Mouse (Mus musculus) bone marrow, adult 2 months (tissue): ENCODE data around the gene 2210016L21Rik. TPM values are rescaled to one million over a fixed set of nuclear protein-coding genes. Genes with fewer than 3 reads are reported as not detected.

Experiments used
- H3K27ac ChIP-seq: fragments of 200-500 bp; 2 replicates; pipeline ENCODE4 v1.5.1; 2012; ENCODE audit warnings: low read depth, mild to moderate bottlenecking, control low read depth, inconsistent platforms, low read length; ENCODE audit not compliant: control insufficient read depth, poor library complexity, insufficient read depth
- H3K4me1 ChIP-seq: fragments of 200-500 bp; 2 replicates; pipeline ENCODE4 v1.6.1; 2011; ENCODE audit warnings: low read length; ENCODE audit not compliant: control insufficient read depth, insufficient read depth
- H3K4me3 ChIP-seq: fragments of 200-500 bp; replicated peaks from 2 replicates; pipeline ENCODE3; 2011; ENCODE audit warnings: mild to moderate bottlenecking, low read depth, low read length, control low read depth; ENCODE audit not compliant: control insufficient read depth
- CTCF ChIP-seq: fragments of 200-500 bp; IDR thresholded peaks from 2 replicates; pipeline ENCODE4 v1.5.1; 2011; ENCODE audit warnings: low read length, control low read depth; ENCODE audit not compliant: control insufficient read depth, insufficient read depth
- POLR2A ChIP-seq: fragments of 200-500 bp; IDR thresholded peaks from 2 replicates; pipeline ENCODE4 v1.6.1; 2011; ENCODE audit warnings: low read depth, mild to moderate bottlenecking, control low read depth, low read length, borderline replicate concordance; ENCODE audit not compliant: control insufficient read depth
- WGBS: fragments of 180-500 bp; shearing (Covaris S2); methylation state at CpG from one replicate; pipeline ENCODE4 v1.1.7; 2018; 5-methylcytosine and 5-hydroxymethylcytosine counted together
- polyA plus RNA-seq: library from polyadenylated mRNA; stranded (reverse); fragments of >200 nt; gene quantifications from 2 replicates; pipeline ENCODE4 v1.2.4, GENCODE M21; 2011; ENCODE audit warnings: low replicate concordance; ENCODE audit not compliant: missing spikeins, insufficient read depth, insufficient read length

The 2210016L21Rik gene
- polyA plus RNA-seq, 1 experiment: 15.9 TPM

GRCm38 (mm10) chr5:114969064-114969463, 27.1 kb downstream of the 2210016L21Rik start:
- WGBS: 33% methylated on average over 4 of the region's 4 CpGs
- H3K4me3 ChIP-seq: no peak overlapping the region
- no peak overlapping the region for H3K27ac ChIP-seq
- H3K4me1 ChIP-seq: no peaks in the 10 kb centered on the region
- no peak for TF ChIP-seq CTCF
- no peak for TF ChIP-seq POLR2A

DNA sequence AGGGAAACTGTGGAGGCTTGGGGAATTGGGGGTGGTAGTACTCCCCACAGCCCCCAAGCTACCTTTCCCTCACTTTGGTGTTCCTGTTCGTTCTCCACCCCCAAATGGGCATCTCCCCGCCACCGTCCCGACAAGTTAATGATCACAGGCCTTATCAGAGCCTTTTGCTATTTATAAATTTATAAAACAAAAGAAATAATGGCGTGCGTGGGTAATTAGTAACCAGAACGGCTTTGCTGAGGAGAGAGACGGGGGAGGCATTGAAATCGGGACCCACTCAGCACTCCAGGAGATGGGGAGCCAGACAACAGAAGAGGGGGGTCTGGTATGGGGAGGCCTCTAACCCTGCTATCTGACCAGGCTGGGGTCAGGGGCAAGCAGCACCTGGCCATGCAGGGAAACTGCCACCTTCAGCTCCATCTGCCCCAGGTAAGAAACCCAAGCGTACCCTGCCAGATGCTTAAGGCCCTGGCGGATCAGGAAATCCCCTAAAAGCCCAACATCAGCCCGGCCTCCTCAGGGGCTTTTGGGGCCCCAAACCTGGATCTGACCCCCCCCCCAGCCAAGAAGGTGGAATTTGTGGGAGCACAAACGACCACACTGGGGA, 27.8 kb downstream of the 2210016L21Rik start:
- 80% methylated on average over 13 of the region's 13 CpGs for WGBS
- H3K27ac ChIP-seq: no peak overlapping the region
- H3K4me1 ChIP-seq: no peaks in the 10 kb centered on the region
- TF ChIP-seq POLR2A (no peak), CTCF (no peak)
- H3K4me3 ChIP-seq: no peak overlapping the region

DNA sequence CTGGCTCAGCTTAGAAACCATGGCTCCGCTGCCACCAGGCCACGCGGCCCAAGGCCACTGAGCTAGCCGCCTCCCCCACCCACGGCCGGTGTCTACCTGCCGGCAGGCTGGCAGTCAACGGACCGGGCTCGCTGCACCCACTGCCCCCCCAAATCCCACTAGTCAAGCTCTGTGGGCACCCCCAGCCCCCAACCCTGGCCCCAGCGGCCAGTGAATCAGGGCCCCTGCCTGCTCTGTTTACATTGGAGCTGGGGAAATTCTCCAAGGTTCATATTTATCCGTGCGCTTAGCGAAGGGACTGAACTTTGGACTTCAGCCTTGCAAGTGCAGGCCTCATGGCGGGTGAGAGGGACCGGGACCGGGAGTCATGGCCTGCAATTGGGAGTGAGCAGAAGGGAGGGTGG, 28.9 kb downstream of the 2210016L21Rik start, which contains the start of gene Hnf1a:
Hnf1a (minus strand) TSS at position 271 of the 404 bp plus-strand sequence.
- Histone ChIP-seq H3K4me3 (no peak within 1 kb of the TSS), H3K4me1 (no peaks in the 10 kb centered on the region), H3K27ac (no peak within 1 kb of the TSS)
- 94% methylated on average over 17 of the region's 17 CpGs for WGBS
- TF ChIP-seq POLR2A (no peak), CTCF (no peak)

DNA sequence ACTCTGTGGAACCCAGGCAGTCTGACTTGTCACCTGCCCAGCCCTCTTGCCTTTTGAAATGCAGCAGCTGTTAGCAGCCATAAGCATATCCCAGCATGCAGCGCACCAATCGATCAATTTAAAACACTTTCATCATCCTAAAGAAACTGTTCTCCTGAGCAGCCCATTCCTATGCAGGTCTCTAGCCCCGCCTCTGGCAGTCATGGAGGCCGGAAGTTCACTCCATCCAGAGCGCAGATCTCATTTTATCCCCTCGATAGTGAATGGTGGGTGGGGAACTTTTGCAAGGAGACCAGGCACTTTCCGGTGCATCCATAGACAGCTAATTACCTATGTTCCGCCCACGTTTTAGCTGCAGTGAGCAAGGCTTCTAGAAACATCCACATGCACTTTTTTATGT, 30.2 kb downstream of the 2210016L21Rik start:
- TF ChIP-seq CTCF (no peak), POLR2A (no peak)
- Histone ChIP-seq H3K4me3 (no peak overlapping the region), H3K4me1 (no peaks in the 10 kb centered on the region), H3K27ac (no peak overlapping the region)
- WGBS: 83% methylated on average over 9 of the region's 9 CpGs

- no peak overlapping the region for H3K4me3 ChIP-seq
- H3K4me1 ChIP-seq: no peaks in the 10 kb centered on the region
- H3K27ac ChIP-seq: no peak overlapping the region
- WGBS: 69% methylated on average over 8 of the region's 8 CpGs
- no peak for TF ChIP-seq CTCF
- no peak for TF ChIP-seq POLR2A
These were observed 31.2 kb downstream of the 2210016L21Rik start for GRCm38 (mm10) chr5:114973131-114973530.

DNA sequence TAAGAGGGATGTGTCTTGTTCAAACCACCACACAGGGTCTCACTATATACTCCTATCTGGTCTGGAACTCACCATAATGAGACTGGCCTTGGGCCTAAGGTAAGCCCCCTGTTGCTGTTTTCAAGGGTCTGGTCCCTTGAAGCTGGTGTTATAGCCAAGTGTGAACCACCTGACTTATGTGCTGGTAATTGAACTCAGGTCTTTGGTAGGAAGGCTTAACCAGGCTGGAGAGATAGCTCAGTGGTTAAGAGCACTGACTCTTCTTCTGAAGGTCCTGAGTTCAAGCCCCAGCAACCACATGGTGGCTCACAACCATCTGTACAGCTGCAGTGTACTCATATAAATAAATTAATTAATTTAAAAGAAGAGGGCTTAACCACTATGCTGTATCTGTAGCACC, 35.0 kb downstream of the 2210016L21Rik start:
- TF ChIP-seq POLR2A (no peak), CTCF (no peak)
- no peak overlapping the region for H3K27ac ChIP-seq
- no peak overlapping the region for H3K4me3 ChIP-seq
- H3K4me1 ChIP-seq: no peaks in the 10 kb centered on the region

- no peak for TF ChIP-seq POLR2A
- no peak for TF ChIP-seq CTCF
- H3K27ac ChIP-seq: no peak overlapping the region
- H3K4me1 ChIP-seq: no peaks in the 10 kb centered on the region
- 71% methylated on average over 11 of the region's 11 CpGs for WGBS
- H3K4me3 ChIP-seq: no peak overlapping the region
These were observed 36.5 kb downstream of the 2210016L21Rik start for GRCm38 (mm10) chr5:114978473-114978872.

GRCm38 (mm10) chr5:114978888-114979249, 36.9 kb downstream of the 2210016L21Rik start:
- Histone ChIP-seq H3K27ac (no peak overlapping the region), H3K4me3 (peak overlapping the region; percentile 16), H3K4me1 (no peaks in the 10 kb centered on the region)
- TF ChIP-seq POLR2A (no peak), CTCF (peak; percentile 44)
- 3% methylated on average over 6 of the region's 6 CpGs for WGBS

GRCm38 (mm10) chr5:114979250-114980121, 37.5 kb downstream of the 2210016L21Rik start:
- WGBS: 5% methylated on average over 32 of the region's 32 CpGs
- H3K27ac ChIP-seq: peak overlapping the region; percentile 14
- no peaks in the 10 kb centered on the region for H3K4me1 ChIP-seq
- TF ChIP-seq POLR2A (no peak), CTCF (peak; percentile 99)
- peak overlapping the region; percentile 34 for H3K4me3 ChIP-seq
